Mouse (Mus musculus) 3T3-L1 (cell line): Measurements from ENCODE around the gene Hdac10.

Experiments used
- DNase-seq: peaks from one replicate; pipeline ENCODE4 v3.0.0-alpha.2; 2015; ENCODE audit warnings: low read depth, low spot score

Gene Hdac10

DNA sequence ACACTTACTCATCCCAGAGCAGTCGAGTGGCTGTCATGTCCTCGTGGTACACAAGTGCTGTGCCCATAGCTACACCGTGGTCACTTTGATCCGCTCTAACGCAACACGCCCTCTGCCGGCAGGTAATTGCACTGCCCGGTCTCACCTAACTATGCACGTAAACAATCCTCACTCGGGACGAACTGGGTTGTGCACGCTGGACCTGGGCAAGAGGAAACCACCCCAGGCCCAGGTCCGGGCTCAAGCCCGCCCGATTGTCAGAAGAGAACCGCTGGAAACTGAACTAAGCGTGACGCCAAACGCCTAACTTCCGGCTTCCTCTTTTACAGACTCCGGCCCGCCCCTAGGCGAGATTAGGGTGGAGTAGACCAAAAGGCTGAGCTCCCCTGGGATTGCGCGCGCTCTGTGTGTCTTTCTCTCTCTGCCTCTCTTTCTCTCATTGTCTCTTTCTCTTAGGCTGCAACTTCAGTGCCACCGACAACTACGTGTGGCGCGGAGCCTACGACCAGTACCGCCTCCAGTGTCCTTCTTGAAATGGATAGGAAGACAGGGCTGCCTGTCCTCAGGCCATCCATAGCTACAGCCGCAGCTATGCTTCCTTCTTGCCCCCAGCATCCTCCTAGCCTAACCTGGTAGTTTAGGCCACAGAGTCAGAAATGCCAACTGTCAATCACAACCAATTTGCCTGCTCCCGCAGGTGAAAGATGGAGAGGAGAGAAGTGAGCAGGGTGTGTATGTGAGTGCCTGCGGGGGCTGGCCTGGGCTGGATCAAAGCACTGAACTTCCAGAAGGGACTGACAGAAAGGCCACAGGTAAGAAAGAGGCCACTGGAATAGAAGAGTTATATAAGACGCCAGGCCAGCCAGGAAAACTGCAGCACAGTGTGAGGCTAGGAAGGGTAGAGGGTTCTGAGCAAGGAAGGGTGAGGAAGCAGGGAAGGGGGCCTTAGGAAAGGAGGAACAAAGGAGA lies at the start of gene Hdac10:
Gene Hdac10 (minus strand): TSS at position 319 of the 969 bp plus-strand sequence.
- DNase-seq: peak; percentile 85

DNA sequence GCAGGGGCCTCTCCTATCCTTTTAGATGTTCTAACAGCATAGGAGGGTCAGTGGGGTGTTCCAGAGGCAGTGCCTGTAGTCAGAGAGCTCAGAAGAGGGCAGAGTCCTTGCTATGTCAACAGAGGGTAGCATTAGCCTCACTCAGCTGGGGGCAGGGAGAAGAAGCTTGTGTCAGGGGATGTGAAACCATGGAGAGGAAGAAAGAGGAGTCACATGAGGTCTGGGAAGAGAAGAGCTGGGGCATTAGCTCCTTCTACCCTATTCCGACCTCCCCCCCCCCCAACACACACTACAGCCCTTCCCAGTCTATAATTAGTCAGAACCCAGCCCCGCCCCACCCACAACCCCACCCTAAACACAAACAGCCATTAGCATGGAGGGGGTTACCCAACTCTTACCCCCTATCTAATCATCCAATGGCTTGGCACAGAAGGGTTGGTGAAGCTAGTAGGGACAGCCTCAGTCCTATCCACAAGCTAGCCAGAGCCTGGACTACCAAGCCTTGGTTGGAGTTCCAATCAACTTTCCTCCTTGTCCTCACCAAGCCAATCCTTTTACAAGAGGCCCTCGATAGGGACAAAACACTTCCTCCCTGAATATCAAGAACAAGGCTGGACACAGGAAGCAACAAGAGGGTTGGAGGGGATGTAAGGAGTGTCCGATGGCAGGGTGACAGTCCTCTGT lies 49.2 kb upstream of the Hdac10 start:
- DNase-seq: no peak

DNA sequence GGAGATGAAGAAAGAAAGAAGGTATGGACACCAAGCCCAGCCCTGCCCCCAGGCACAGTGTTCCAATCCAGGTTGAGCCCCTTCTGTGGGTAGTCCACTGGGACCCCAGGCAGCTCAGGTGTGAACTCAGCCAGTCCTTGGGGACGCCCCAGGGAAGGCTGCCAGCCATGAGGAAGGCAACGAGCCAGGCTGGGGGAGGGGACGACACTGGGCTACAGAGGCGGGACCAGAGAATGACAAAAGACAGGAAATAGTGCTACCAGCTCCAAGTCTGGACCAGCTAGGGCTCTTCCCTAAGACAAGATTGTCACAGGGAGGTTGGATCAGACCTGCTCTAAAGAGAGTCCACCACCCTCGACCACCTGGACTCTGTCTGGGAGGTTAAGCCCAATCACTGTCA lies 48.6 kb upstream of the Hdac10 start:
- DNase-seq: peak; percentile 36

DNA sequence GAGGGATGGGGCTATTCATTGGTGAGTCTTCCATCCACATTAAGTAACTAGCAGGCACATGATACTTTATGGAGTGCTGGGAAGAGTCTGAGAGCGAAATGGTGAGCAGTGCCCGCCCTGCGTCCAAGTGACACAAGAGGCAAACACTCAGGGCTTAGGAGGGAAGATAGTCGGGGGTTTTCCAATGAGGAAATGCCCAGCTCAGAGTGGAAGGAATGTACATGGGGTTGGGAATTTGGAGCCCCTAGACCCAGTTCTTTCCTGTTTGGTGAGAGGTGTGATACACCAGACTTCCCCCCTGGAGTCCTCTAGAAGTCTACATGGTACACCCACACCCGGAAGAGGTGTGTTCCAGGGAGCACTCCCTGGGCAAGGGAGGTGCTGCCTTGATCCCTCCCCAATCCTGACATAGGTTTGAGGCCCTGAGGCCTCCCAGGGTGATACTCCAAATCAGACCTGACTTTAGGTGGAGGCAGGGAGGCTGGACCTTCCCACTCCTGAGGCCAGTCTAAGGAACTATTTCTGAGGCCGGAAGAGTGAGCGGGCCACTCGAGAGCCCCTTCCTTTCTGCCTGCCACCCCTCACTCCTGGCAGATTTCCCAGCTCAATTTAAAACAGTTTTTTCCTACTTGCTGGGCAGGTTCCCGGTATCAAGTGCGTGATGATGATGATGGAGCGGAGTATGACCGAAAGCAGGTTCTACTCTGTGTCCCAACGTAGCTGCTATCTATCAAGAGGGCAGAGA lies 47.1 kb upstream of the Hdac10 start:
- no peak for DNase-seq

DNA sequence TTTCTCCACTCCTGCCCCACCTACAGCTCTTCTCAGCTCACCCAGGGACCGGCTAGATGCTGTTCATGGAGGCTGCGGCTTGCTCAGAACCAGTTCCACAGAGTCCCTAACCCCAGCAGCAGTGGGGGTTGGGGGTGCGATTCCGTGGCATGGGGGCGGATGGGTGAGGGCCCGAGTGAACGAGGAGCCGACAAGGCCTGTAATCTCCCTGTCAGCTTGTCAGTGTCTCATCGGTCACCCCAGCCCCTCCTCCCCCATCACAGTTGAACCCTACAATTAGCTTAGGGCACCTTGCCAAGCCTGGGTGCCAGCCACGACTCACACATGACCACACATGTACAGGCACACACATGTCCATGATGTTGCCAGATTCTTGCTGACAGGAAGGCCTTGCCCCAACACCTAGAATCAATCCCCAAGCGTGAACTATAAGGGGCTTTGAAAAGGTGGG lies 46.4 kb upstream of the Hdac10 start:
- no peak for DNase-seq

DNA sequence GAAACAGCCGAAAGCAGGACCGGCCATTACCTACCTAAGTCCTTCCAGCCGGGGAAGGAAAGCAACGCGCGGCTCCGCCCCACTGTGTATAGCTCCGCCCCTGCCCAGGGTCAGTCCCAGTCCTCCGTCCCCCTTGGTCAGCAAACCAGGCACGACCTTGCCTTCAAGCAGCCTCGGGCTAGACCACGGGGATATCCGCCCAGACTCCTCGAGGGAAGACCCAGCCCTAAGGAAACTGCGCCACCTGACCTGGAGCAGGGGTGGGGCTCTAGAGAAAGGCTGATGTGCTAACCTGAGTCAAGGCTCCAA lies 45.4 kb upstream of the Hdac10 start:
- DNase-seq: no peak

DNA sequence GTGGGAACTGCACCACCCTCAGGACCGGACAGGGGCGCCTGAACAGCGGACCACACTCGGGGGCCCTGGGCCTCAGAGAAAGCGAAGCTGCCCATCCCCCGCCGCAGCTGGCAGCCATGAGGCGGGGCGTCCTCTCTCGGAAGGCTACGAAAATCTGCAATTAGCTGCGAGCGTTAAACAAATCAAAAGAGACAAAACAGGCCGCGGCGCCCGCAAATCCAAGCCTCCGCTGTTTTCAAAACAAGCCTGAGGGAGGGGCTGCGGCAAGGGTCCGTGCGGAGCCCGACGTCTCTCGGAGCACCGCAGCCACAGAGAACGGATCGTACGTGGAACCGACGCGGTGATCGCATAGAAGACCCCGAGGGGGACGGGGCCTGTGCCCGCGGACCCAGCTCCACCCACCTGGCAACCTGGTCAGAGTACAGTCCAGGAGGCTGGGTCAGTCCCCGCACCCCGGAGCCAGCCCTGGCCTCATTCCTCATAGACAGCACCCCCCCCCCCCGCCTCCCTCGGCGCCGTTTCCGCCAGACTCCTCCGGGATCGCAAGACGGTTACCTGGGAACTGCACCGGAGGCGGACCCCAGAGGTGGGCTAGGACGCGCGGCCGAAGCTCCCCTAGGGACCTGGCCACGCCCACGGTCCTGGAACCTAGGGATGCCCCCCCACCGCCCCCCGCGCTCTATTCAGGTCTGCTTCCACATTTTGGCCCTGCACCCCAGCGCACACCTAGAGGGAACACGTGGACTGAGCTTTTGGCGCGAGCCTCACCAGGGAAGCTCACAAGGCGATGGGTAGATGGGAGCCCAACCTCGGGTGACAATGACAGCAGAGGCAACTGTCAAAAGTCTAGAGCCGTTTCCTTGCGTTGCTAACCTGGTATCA lies 44.8 kb upstream of the Hdac10 start:
- DNase-seq: no peak

DNA sequence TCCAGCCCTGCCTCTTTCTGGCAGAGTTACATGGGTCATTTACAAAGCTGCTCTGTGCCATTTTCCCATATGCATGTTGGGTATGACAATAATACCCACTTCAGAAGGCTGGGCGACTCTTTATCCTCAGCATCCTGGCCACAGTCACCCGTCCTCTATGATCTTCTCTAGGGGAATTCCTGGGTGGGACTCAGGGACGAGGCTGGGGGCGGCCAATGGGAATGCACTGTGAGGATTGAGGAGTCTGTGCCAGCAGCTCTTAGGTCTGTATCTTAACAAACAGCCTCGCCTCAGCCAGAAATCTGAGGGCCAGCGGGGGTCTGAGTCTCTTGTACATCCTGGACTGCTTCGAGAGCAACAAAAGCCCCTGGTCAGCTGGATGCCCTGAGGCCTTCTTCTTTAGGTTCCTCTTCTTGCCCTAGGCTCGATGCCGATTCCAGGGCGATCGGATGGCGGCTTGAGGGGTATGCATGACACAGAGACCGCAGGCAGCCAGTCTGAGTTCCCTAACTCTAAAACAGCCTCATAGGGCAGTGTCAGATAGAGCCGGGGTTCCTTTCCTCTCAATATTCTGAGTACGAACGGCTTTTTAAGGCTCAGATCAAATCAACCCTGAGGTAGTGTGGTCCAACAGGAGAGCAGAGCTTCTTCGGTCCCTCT lies 43.9 kb upstream of the Hdac10 start:
- DNase-seq: no peak

DNA sequence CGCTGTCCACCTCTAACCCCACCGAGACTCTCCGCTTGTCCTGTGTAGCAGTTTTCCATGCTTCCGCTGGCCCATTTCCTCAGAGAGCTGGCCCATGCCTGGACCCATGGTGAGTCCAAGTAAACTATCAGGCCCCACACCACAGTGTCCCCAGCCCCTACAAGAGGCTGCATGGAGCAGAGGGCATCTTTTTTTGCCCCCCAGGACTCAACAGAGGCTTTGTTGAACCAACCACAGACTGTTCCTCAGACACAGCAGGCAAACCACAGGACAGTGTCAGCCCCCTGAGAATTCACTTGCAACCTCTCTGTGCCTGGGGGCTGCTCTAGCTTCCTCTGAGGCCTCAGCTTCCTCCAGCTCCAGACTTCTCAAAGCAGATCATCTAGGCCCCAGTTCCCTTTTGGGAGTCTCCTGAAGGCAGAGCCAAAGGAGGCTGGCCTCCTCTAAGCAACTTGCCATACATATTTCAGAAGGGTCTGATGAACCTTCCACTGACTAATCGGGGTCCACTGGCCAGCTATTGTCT lies 43.1 kb upstream of the Hdac10 start:
- no peak for DNase-seq

DNA sequence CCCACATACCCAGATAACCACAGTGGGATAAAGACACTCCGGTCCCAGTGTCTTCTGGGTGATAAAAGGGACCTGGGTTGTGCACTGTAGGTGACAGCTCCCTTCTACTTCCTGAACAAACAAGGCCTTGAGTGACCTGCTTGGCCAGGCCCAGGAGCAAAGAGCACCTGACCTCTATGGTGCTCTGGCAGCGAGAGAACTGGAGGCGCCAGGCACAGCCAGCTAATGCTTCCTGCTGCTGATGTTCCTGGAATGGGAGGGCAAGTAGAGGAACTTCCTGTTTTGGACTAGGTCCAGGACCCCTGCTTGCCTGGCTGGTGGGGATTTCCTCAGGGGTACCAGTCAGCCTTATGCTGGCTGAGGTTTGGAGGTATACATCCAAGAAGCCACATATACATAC lies 41.6 kb upstream of the Hdac10 start:
- DNase-seq: no peak

DNA sequence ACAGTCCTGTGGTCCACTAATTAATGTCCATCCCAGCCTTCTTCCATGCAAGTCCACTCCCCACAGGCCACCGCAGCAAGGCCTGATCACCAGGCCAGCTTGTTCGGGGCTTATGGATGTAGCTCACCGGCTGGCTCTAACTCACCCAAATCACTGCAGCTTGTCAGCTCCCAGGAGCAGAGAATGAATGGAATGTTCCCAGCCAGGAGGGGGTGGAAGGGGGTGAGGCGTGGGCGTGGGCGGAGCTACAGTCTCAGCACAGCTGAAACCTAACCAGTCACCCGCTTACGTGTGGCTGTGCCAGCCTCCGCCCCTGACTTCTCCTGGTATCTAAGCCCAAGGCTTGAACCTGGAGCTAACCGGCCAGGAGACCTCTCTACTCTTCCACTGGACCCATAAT lies 40.9 kb upstream of the Hdac10 start:
- peak; percentile 96 for DNase-seq

DNA sequence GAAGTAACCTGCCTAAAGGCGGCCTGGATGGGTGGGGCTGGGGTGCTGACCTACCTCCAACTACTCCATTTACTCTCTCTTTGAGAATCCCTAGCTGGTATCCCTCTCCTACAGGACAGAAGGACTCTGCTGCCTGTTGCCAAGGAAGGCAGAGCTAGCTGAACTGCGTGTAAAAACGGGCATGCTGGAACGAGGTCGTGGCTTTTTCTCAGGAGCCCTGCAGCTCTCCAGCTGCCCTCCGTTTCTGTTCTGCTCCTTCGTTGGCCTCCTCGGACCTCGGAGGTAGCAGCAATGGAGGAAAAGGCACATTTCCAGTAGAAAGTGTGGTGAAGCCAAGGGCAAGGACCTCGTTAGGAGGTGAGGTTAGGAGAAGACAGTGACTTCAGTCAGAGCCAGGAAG lies 40.4 kb upstream of the Hdac10 start:
- no peak for DNase-seq

DNA sequence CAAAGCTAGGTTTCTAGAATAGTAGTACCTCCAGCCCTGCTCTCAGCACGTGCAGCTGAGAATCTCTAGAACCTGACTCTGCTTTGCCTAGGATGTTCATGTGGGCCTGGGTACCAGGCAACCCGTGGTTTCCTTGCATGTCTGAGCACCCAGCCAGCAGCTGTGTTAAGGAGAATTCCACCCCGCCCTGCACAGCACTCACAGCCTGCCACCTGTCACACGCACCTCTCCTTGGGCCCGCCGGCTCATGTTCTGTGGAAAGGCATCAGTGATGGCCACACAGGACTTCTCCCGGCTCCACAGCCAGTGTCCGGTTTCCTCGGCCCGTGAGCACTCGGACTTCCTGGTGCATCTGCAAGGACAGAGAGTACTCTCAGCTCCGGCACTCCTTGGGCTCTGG lies 37.0 kb upstream of the Hdac10 start:
- no peak for DNase-seq

DNA sequence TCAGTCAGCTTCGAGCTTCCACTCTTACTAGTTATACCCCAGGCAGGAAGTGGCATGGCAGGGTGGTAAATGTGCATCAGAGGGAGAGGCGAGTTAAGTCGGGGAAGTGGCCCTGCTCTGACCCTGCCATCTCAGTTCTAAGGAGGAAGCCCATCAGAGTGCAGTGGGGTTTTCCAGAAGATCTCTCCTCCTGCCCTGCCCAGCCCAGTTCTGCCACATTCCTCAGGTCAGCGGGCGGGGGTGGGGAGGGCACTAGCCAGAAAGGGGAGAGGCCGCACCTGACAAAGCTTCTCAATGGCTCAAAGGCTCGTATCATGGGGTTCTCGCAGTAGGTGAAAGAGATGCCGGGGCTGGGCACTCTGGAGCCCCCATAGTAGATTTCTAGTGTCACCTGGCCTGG lies 32.9 kb upstream of the Hdac10 start:
- no peak for DNase-seq

DNA sequence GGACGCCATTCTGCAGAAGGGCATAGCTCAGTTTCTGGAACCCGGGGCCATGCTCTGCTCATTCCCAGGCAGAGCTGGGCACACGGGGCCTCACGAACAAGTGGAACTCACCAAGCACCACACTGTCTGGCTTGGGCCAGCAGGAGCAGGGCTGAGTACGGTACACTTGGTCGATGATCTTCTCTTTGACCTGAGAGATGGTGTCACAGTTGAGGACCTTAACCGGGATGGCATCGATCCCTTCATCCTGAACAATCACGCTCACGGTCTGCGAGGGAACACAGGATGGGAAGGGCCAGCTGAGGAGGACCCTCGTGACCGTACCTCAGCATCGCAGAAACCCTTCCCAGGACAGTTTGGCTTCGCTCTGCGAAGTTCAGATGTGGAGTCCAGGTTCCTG lies 30.0 kb upstream of the Hdac10 start:
- no peak for DNase-seq

DNA sequence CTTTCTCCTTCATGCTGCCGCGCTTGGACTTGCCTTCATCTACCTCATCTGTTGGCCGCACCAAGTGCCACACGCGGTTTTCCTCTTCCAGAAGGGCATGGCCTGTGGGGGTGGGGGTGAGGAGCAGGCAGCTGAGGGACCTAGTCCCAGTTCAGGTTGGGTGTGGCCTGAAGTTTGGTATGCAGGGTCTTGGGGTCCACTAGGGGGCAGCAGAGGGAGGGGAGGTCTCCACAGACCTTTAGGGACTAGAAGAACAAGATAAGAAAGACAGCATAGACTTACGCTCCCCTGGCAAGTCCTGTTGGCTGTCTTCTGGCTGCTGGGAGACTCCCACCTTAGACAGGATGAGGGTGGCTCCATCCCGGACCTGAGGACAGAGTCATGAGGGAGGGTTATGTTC lies 29.5 kb upstream of the Hdac10 start:
- DNase-seq: peak; percentile 81

DNA sequence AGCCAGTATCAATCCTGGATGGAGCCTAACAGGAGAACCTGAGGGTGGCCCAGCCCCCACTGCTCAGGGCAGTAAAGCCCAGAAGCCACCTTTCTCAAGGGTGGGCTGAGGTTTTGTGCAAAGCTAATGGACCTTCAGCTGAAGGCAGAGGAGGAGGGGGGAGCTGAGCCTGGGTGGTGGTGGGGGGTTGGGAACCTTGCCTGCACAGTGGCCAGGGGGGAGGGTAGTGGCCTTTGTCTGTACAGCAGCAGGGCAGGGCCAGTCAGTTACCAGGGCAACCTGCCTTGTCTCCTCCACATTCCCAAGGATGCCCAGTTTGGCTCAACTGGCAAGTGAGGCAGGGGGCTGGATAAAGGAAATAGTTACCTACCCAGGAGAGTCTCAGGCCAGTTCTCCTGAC lies 23.8 kb upstream of the Hdac10 start:
- DNase-seq: no peak

DNA sequence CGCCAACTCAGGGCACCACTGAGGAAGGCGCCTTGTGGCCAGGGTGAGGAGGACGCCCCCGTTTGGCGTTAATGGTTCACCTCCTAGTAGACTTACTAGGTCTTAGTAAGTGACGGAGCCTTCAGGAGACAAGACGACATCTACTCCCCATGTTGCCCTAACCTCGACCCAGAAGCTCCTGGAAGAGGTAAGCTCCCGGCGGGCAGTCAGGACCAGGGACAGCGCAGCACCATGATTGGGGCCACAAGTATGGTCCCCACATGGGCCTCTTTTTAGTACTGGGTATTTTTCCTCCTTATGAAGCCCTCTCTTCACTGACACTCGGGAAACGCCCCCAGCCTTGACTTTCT lies 21.5 kb upstream of the Hdac10 start:
- peak; percentile 55 for DNase-seq

DNA sequence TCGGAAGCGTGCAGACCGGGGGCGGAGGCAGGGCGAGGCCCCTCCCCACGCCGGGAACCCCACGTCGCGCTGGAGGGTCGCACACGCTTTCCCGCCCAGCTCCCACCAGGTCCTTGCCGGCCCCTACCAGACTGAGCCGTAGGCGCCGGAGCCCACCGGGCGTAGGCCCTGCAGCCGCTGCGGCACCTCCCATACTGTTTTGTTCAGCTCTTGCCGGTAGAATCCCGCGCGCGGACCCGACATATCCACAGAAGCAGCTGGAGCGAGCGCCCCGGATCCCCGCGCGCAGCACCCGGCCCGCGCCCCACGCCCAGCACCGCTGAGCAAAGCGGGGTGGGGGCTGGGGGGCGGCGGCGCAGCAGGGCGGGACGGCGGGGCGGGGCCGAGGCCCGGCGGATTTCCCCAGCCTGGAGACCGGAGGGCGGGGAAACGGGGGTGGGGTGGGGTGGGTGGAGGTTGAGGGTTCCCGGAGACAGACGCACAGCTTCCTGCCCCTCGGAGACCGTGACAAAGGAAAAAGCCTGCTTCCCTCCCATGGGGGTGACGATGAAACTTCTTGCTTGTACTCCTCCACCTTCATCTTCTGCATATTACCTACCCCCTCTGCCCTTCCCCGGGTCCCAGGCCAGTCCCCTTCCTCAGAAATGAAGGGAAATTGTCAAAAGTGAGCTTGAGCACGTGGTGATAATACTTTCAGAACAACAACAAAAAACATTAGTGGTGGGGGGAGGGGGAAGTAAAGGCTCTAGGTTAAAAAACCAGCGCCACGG lies 21.0 kb upstream of the Hdac10 start, which contains the start of gene Mapk11:
Gene Mapk11 (minus strand): TSS at position 358 of the 770 bp plus-strand sequence.
- DNase-seq: peak; percentile 29
